Comparison of ENCODE assay signal across 8 mouse cellular contexts in genomic region chr2:166059684-166060423, GRCm38 (mm10).
A peak's percentile ranks its signal among the peaks of the same experiment; 100 is the strongest.
DNase-seq lines count a peak whose midpoint lies in the region; ATAC-seq and TF ChIP-seq lines count a peak whose summit lies in the region.

No protein-coding gene starts in this region.

- H3K4me3 ChIP-seq in lung, embryonic 14.5 days (ENCODE audit: low read depth, low read length), result no peak overlapping the region

- peaks cover 76% of the 10 kb centered on the region for H3K36me3 ChIP-seq in lung, embryonic 14.5 days (ENCODE audit: insufficient read depth)

- peak; percentile 57 to 70 for DNase-seq in heart, postnatal 14 days
- DNase-seq in heart, postnatal 25 days (ENCODE audit: low spot score), result no peak
- DNase-seq in urinary bladder, postnatal 14 days (ENCODE audit: low spot score), result peak; percentile 63
- no peak for DNase-seq in urinary bladder, postnatal 36 days (ENCODE audit: low spot score in 2 of 2)
- DNase-seq in gastrocnemius, postnatal 14 days, result peak; percentile 49
- DNase-seq in lung, embryonic 14.5 days, result peak; percentile 55
- DNase-seq in testis, postnatal 10 days (ENCODE audit: low spot score), result peak; percentile 79
- no peak for DNase-seq in cerebellum, adult 9-10 months

- no peak overlapping the region for H3K9ac ChIP-seq in lung, embryonic 14.5 days

- intact Hi-C loops in heart, postnatal 14 days (cut with DNase I), result no loop called here
- intact Hi-C loops in heart, postnatal 25 days (cut with DNase I), result no loop called here
- intact Hi-C loops in gastrocnemius, postnatal 14 days (cut with DNase I; ENCODE audit: low total_unique reads), result no loop called here

- no peaks in the 10 kb centered on the region for H3K9me3 ChIP-seq in lung, embryonic 14.5 days (ENCODE audit: low read depth, low read length)

- no peak for ATAC-seq in lung, embryonic 14.5 days (ENCODE audit: insufficient read depth)

- H3K4me2 ChIP-seq in lung, embryonic 14.5 days, result no peak overlapping the region

- no peaks in the 10 kb centered on the region for H3K4me1 ChIP-seq in lung, embryonic 14.5 days (ENCODE audit: insufficient read depth)

- H3K27ac ChIP-seq in lung, embryonic 14.5 days (ENCODE audit: low read depth), result no peak overlapping the region

- H3K27me3 ChIP-seq in lung, embryonic 14.5 days (ENCODE audit: insufficient read depth, low read length), result no peaks in the 10 kb centered on the region

- 80% methylated on average over 7 of the region's 7 CpGs for WGBS in lung, embryonic 14.5 days

- peak; percentile 42; the same call in 1 of the 2 replicates for TF ChIP-seq CTCF in lung, embryonic 14.5 days (IDR thresholded peaks at IDR 0.05; ENCODE audit: low read depth)

Comparison
In these comparisons a context has a peak if more than half of its experiments do, and no peak if none do; other contexts are left out.
1. DNase-seq: peak in heart, postnatal 14 days (2 of 2), urinary bladder, postnatal 14 days (single experiment), gastrocnemius, postnatal 14 days (single experiment), lung, embryonic 14.5 days (single experiment) and testis, postnatal 10 days (single experiment); none in heart, postnatal 25 days (single experiment), urinary bladder, postnatal 36 days (0 of 2) and cerebellum, adult 9-10 months (single experiment).